Mouse (Mus musculus) midbrain, postnatal 0 days (tissue): ENCODE measurements around the gene Nkiras1. TPM values are rescaled to one million over a fixed set of nuclear protein-coding genes. Genes with fewer than 3 reads are reported as not detected.

Experiments
- ATAC-seq: fragments of 200-750 bp; cut with Nextera tagmentation; 2 replicates; pipeline ENCODE4 v1.8.0; 2017; ENCODE audit warnings: moderate number of reproducible peaks, mild to moderate bottlenecking, moderate TSS enrichment, moderate library complexity; ENCODE audit not compliant: low FRiP score
- DNase-seq: peaks from one replicate; pipeline ENCODE4 v3.0.0-alpha.2; 2015; ENCODE audit warnings: low spot score
- H3K27ac ChIP-seq: fragments of 300-500 bp; sonication (generic); 2 replicates; pipeline ENCODE4 v1.5.1; 2014; ENCODE audit warnings: low read depth, mild to moderate bottlenecking, low read length, mixed read lengths
- H3K27me3 ChIP-seq: fragments of 300-500 bp; sonication (generic); 2 replicates; pipeline ENCODE4 v1.6.1; 2014; ENCODE audit warnings: low read length, control low read depth, mixed read lengths; ENCODE audit not compliant: insufficient read depth
- H3K36me3 ChIP-seq: fragments of 300-500 bp; sonication (generic); 2 replicates; pipeline ENCODE4 v1.6.1; 2014; ENCODE audit warnings: low read length, control low read depth, mixed read lengths; ENCODE audit not compliant: insufficient read depth
- H3K4me1 ChIP-seq: fragments of 300-500 bp; sonication (generic); 2 replicates; pipeline ENCODE4 v1.6.1; 2014; ENCODE audit warnings: mild to moderate bottlenecking, control low read depth, antibody characterized with exemption, low read length, mixed read lengths; ENCODE audit not compliant: insufficient read depth
- H3K4me2 ChIP-seq: fragments of 300-500 bp; sonication (generic); 2 replicates; pipeline ENCODE4 v1.6.1; 2014; ENCODE audit warnings: low read depth, mild to moderate bottlenecking, low read length, mixed read lengths; ENCODE audit not compliant: poor library complexity, severe bottlenecking
- H3K4me3 ChIP-seq: fragments of 300-500 bp; sonication (generic); 2 replicates; pipeline ENCODE4 v1.5.1; 2014; ENCODE audit warnings: low read depth, mild to moderate bottlenecking, low read length, moderate library complexity
- H3K9ac ChIP-seq: fragments of 300-500 bp; sonication (generic); replicated peaks from 2 replicates; pipeline ENCODE4 v1.6.1; 2014; ENCODE audit warnings: mild to moderate bottlenecking, low read length, moderate library complexity, mixed read lengths; ENCODE audit not compliant: poor library complexity, severe bottlenecking
- H3K9me3 ChIP-seq: fragments of 300-500 bp; sonication (generic); 2 replicates; pipeline ENCODE4 v1.6.1; 2016; ENCODE audit warnings: low read length, control low read depth
- CTCF ChIP-seq: IDR thresholded peaks from 2 replicates; pipeline ENCODE4 v1.5.1; 2016; ENCODE audit warnings: antibody characterized with exemption, mild to moderate bottlenecking
- WGBS: fragments of 180-500 bp; shearing (Covaris S2); extraction: QIAGEN DNeasy Blood & Tissue Kit; methylation state at CpG from one replicate; pipeline ENCODE4 v1.1.7; 2014; 5-methylcytosine and 5-hydroxymethylcytosine counted together
- polyA plus RNA-seq: library from polyadenylated mRNA; unstranded; fragments of >200 nt; fragmentation: Nextera tagmentation; extraction: Ambion mirVana; gene quantifications from 2 replicates; pipeline ENCODE4 v1.2.1, GENCODE M21; 2015
- total RNA-seq: library from RNA; depleted of rRNA; stranded (reverse); fragments of >200 nt; gene quantifications from 2 replicates; pipeline ENCODE4 v1.2.3, GENCODE M21; 2014

Nkiras1 gene
- total and polyA plus RNA-seq, 2 experiments from 2014 or later = 24.4 to 61.2 TPM

DNA sequence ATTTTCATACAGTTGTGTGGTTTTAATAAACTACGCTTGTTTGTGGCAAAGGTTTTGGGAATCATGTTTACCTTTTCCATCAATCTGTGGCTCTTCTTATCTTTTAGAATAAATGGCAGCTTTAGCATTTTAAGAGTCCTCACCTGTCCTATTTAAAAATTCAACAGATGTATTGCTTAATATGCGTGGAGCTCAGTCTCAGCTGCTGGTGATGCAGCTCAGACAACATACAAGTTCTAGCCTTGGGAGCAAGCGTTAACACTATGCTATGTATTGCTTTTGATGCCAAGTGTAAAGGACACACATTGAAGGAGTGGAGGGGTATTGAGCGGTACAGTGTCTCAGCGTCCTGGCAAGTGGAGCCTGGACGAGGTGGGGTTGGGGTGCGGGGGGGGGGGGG, 730 bp downstream of the Nkiras1 start:
- H3K4me1 ChIP-seq = peaks cover 2% of the 10 kb centered on the region; the same call in 1 of the 2 replicates
- H3K27me3 ChIP-seq = no peaks in the 10 kb centered on the region
- H3K27ac ChIP-seq = peak overlapping the region; percentile 87; the same call in 1 of the 2 replicates
- no peaks in the 10 kb centered on the region for H3K9me3 ChIP-seq
- H3K4me2 ChIP-seq = peak overlapping the region; percentile 59
- no peak for ATAC-seq
- WGBS = 4% methylated on average over 6 of the region's 7 CpGs
- peak; percentile 27 for DNase-seq
- peak overlapping the region; percentile 71 for H3K9ac ChIP-seq
- H3K4me3 ChIP-seq = peak overlapping the region; percentile 88
- no peak for TF ChIP-seq CTCF
- no peaks in the 10 kb centered on the region for H3K36me3 ChIP-seq

DNA sequence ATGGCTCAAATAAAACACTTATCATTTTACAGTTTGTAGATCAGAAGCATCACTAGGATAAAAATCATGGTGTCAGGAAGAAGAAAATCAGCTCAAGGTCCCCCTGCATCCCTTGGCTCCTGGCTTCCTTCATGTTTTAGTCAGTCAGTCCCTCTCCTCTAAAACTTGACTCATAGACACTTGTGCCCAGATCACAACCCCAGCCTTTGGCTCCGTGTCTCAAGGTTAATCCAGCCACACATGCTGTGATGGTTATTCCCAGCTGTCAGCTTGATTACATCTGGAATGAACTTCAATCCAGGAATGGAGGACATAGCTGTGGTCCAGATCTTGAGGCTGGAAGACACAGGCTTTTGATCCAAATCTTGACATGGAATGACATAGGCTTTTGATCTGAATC, 3.6 kb downstream of the Nkiras1 start:
- Histone ChIP-seq H3K4me3 (no peak overlapping the region), H3K4me2 (no peak overlapping the region), H3K27me3 (no peaks in the 10 kb centered on the region), H3K4me1 (peaks cover 2% of the 10 kb centered on the region; the same call in 1 of the 2 replicates), H3K36me3 (peaks cover 13% of the 10 kb centered on the region; the same call in 1 of the 2 replicates), H3K9ac (no peak overlapping the region), H3K9me3 (no peaks in the 10 kb centered on the region), H3K27ac (no peak overlapping the region)
- ATAC-seq (no peak), DNase-seq (no peak)
- TF ChIP-seq CTCF = no peak
- 46% methylated on average over 1 of the region's 1 CpGs for WGBS

DNA sequence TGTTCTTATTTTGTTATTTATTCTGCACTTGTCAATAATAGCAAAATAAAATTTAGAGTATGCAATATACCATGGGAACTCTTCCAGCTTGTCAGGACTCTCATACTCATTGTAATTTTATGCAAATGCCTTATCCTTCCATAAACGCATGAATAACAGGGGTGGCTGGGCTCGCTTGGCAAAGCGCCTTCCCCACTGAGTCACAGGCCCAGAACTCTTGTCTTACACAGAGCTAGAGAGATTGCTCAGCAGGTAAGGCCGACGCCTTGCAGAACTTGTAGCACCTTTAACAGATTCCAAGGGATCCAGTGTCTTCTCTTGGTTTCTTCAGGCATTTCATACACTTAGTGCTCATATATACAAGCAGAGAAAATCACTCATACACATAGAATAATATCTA, 9.4 kb downstream of the Nkiras1 start:
- H3K4me3 ChIP-seq = no peak overlapping the region
- no peak overlapping the region for H3K9ac ChIP-seq
- no peak for TF ChIP-seq CTCF
- no peaks in the 10 kb centered on the region for H3K27me3 ChIP-seq
- ATAC-seq = no peak
- no peak overlapping the region for H3K27ac ChIP-seq
- DNase-seq = no peak
- WGBS = 80% methylated on average over 5 of the region's 5 CpGs
- peaks cover 13% of the 10 kb centered on the region; the same call in 1 of the 2 replicates for H3K36me3 ChIP-seq
- no peaks in the 10 kb centered on the region for H3K4me1 ChIP-seq
- no peaks in the 10 kb centered on the region for H3K9me3 ChIP-seq
- no peak overlapping the region for H3K4me2 ChIP-seq

DNA sequence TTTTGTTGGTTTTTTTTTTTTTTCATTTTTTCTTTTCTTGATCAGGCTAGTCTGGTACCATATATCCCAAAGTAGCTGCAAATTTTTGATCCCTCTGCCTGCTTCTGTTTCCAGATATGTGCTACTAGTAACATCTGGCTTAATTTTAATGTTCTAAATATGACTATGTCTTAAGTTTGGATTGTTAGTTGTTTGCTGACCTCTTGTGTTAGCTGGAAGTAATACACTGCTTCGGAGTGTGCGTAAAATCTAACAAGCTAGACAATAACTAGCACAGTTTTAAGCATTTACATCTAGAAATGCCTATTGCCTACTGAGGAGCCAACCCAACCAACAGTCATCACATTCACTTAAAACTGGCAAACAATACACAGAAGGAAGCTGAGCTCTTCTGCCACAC, 13.6 kb downstream of the Nkiras1 start:
- Histone ChIP-seq H3K4me1 (no peaks in the 10 kb centered on the region), H3K9ac (no peak overlapping the region), H3K9me3 (no peaks in the 10 kb centered on the region), H3K27ac (no peak overlapping the region), H3K4me2 (no peak overlapping the region), H3K27me3 (no peaks in the 10 kb centered on the region), H3K4me3 (no peak overlapping the region), H3K36me3 (no peaks in the 10 kb centered on the region)
- ATAC-seq (no peak), DNase-seq (peak; percentile 46)
- WGBS = 74% methylated on average over 2 of the region's 2 CpGs
- peak; percentile 72 for TF ChIP-seq CTCF

DNA sequence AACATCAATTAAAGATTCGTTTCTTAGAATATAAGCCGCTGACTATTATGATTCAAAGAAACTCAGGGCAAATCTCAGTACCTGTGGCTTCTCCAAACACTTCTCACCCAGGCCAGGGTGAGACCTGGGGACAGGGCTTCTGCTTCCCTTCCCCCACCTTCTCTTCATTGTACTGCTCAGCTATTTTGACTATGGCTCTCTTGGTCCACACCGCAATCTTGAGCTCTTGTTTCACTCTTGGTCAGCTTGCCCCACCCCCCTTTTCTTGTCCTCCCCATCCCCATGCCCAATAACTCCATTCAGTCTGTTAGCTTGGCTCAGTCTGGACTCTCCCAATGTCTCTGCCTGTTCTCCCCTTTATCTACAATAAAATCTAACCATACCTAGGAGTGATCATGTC, 14.5 kb downstream of the Nkiras1 start:
- WGBS = 98% methylated on average over 3 of the region's 3 CpGs
- no peak overlapping the region for H3K4me2 ChIP-seq
- H3K9me3 ChIP-seq = no peaks in the 10 kb centered on the region
- no peaks in the 10 kb centered on the region for H3K36me3 ChIP-seq
- no peak for TF ChIP-seq CTCF
- no peak overlapping the region for H3K4me3 ChIP-seq
- H3K27ac ChIP-seq = no peak overlapping the region
- ATAC-seq = no peak
- no peaks in the 10 kb centered on the region for H3K27me3 ChIP-seq
- H3K9ac ChIP-seq = no peak overlapping the region
- H3K4me1 ChIP-seq = no peaks in the 10 kb centered on the region
- DNase-seq = no peak

DNA sequence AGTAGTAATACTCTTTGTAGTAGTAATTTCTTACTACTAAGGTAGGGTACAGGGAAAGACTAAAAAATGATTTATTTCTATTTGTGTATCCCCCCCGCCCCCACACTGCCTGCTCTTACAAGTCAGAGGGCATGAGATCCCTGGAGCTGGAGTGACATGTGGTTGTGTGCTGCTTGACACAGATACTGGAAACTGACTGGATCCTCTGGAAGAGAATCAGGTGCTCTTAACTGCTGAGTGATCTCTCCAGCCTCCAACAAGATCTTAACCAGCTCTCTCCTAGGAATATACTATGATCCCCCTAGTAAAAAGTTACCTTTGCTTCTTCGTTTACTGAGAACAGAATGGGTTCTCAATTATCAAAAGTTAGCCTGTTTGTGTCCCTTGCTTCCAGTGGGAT, 15.5 kb downstream of the Nkiras1 start:
- Histone ChIP-seq H3K4me1 (no peaks in the 10 kb centered on the region), H3K4me2 (no peak overlapping the region), H3K27me3 (no peaks in the 10 kb centered on the region), H3K9me3 (no peaks in the 10 kb centered on the region), H3K36me3 (no peaks in the 10 kb centered on the region), H3K9ac (no peak overlapping the region), H3K4me3 (no peak overlapping the region), H3K27ac (no peak overlapping the region)
- no peak for TF ChIP-seq CTCF
- 97% methylated on average over 2 of the region's 2 CpGs for WGBS
- DNase-seq (no peak), ATAC-seq (no peak)
